Mouse (Mus musculus): Measurements from ENCODE around the gene Grap.

- TF ChIP-seq POLR2A (IDR thresholded peaks at IDR 0.05; ENCODE audit: low read depth, low read length) = no peak
- TF ChIP-seq CTCF (IDR thresholded peaks at IDR 0.05; ENCODE audit: extremely low read depth, insufficient read depth, insufficient read length, insufficient replicate concordance) = no peak
Observed at GRCm38 (mm10) chr11:61660806-61661392, 7.8 kb downstream of the Grap start.

Measured in spleen, adult 2 months (tissue).